Mouse (Mus musculus) hindbrain, embryonic 11.5 days (tissue): ENCODE results near the gene Zfp142. TPM values are rescaled to one million over a fixed set of nuclear protein-coding genes. Genes with fewer than 3 reads are reported as not detected.

Experiments used
- ATAC-seq: fragments of 200-750 bp; cut with Nextera tagmentation; 2 replicates; pipeline ENCODE4 v1.8.0; 2017; ENCODE audit warnings: mild to moderate bottlenecking, moderate TSS enrichment, moderate library complexity; ENCODE audit not compliant: low FRiP score
- DNase-seq: peaks from one replicate; pipeline ENCODE4 v3.0.0-alpha.2; 2015; ENCODE audit warnings: low spot score
- H3K27ac ChIP-seq: fragments of 300-500 bp; sonication (generic); 2 replicates; pipeline ENCODE4 v1.5.1; 2014; ENCODE audit warnings: mild to moderate bottlenecking, low read depth, low read length
- H3K27me3 ChIP-seq: fragments of 300-500 bp; sonication (generic); 2 replicates; pipeline ENCODE4 v1.6.1; 2014; ENCODE audit warnings: mild to moderate bottlenecking, low read length, moderate library complexity, mixed read lengths; ENCODE audit not compliant: control insufficient read depth, insufficient read depth
- H3K36me3 ChIP-seq: fragments of 300-500 bp; sonication (generic); 2 replicates; pipeline ENCODE4 v1.6.1; 2014; ENCODE audit warnings: mild to moderate bottlenecking, low read length, moderate library complexity, mixed read lengths; ENCODE audit not compliant: control insufficient read depth, insufficient read depth
- H3K4me1 ChIP-seq: fragments of 300-500 bp; sonication (generic); replicated peaks from 2 replicates; pipeline ENCODE4 v1.6.1; 2014; ENCODE audit warnings: low read length, mixed read lengths; ENCODE audit not compliant: control insufficient read depth, insufficient read depth
- H3K4me2 ChIP-seq: fragments of 300-500 bp; sonication (generic); replicated peaks from 2 replicates; pipeline ENCODE4 v1.6.1; 2014; ENCODE audit warnings: mild to moderate bottlenecking, low read depth, low read length
- H3K4me3 ChIP-seq: fragments of 300-500 bp; sonication (generic); 2 replicates; pipeline ENCODE4 v1.5.1; 2014; ENCODE audit warnings: low read depth, low read length
- H3K9ac ChIP-seq: fragments of 300-500 bp; sonication (generic); 2 replicates; pipeline ENCODE4 v1.6.1; 2014; ENCODE audit warnings: low read depth, low read length
- H3K9me3 ChIP-seq: fragments of 300-500 bp; sonication (generic); 2 replicates; pipeline ENCODE4 v1.6.1; 2016; ENCODE audit warnings: low read length; ENCODE audit not compliant: control insufficient read depth
- WGBS: fragments of 180-500 bp; shearing (Covaris S2); extraction: QIAGEN DNeasy Blood & Tissue Kit; methylation state at CpG from one replicate; pipeline ENCODE4 v1.1.7; 2014; 5-methylcytosine and 5-hydroxymethylcytosine counted together
- polyA plus RNA-seq: library from polyadenylated mRNA; unstranded; fragments of >200 nt; fragmentation: Nextera tagmentation; extraction: Ambion mirVana; gene quantifications from 2 replicates; pipeline ENCODE4 v1.2.1, GENCODE M21; 2014

The Zfp142 gene
- polyA plus RNA-seq = 8.5 and 9.0 TPM in 2 replicates

DNA sequence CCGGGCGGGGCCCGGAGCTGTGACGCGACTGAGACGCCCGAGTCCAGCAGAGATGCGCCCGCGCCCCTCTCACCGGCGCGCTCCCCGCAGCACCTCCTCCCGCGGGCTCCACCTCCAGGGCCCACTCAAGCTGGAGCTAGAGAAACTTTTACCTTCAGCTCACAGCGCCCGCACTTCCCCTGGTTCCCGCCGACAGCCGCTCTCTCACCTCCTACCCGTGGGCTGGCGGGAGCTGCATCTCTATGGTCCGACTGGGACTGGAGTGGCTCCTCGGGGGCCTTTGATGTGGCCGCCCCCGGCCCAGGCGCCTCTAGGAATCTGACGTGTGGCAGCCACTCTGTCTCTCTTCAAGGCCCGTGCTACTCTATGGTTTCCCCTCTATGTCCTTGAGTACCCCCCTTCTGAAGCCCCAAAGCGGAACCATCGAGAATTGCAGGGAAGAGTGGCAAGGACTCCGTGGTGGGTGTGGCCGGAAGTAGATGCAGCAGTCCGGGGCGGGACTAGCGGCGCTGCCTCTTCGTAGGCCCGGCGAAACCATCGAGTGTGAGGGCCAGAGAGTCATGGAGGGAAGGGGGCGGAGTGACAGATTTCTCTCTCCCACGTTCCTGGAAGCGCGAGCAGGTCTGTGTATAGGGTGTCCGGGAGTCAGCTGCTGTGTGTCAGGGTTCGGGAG lies at the start of gene Zfp142, which contains the start of gene Bcs1l:
TSS of gene Zfp142 (minus strand) at position 474 of the 673 bp plus-strand sequence.
TSS of gene Bcs1l (plus strand) at position 517 of the 673 bp plus-strand sequence.
- Histone ChIP-seq H3K9ac (peak within 1 kb of the TSS; percentile 87), H3K4me1 (peaks cover 5% of the 10 kb centered on the region), H3K27me3 (no peaks in the 10 kb centered on the region), H3K4me2 (peak within 1 kb of the TSS; percentile 88), H3K27ac (peak within 1 kb of the TSS; percentile 51), H3K36me3 (peaks cover 7% of the 10 kb centered on the region; the same call in 1 of the 2 replicates), H3K4me3 (peak within 1 kb of the TSS; percentile 85), H3K9me3 (no peaks in the 10 kb centered on the region)
- ATAC-seq (peak; percentile 99), DNase-seq (peak; percentile 99)
- under 1% methylated on average over 46 of the region's 48 CpGs for WGBS

DNA sequence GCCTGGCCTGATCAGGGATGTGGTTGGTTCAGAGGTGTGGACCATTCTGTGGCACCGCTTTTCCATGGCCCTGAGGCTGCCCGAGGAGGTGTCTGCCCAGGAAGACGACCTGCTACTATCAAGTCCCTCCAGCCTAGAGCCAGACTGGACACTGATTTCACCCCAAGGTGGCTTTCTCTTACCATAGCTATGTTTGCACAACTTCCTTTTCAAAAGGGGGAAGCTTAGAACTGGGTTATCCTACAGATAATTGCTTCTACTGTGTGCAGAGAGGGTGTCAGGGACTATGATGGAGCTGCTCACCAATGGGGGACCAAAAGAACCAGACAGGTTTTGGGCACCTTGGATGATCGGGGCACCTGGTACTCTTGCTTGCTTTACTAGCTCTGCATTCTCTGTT lies 44.7 kb upstream of the Zfp142 start:
- no peak overlapping the region for H3K27ac ChIP-seq
- no peak for DNase-seq
- no peak overlapping the region for H3K9ac ChIP-seq
- no peaks in the 10 kb centered on the region for H3K4me1 ChIP-seq
- H3K4me2 ChIP-seq = no peak overlapping the region
- H3K36me3 ChIP-seq = no peaks in the 10 kb centered on the region
- no peaks in the 10 kb centered on the region for H3K9me3 ChIP-seq
- 86% methylated on average over 4 of the region's 4 CpGs for WGBS
- no peak overlapping the region for H3K4me3 ChIP-seq
- H3K27me3 ChIP-seq = no peaks in the 10 kb centered on the region
- no peak for ATAC-seq

DNA sequence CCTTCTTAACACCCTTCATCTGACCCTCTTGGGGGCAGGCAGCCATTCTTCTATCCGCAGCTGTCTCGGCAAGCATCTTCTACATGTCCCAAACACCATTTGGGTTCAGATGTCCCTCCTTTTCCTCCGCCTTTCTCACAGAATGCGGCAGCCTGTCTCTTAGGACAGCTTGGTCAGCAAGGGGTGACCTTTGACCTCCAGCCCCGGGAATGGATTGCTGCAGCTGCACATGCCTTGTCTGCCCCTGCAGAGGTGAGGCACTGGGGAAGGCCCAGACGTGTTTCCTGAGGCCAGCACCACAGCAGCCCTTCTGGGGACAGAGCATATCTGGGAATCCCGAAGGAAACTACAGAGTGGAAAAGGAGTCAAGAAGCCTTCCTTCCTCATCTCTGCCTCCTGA lies 40.0 kb upstream of the Zfp142 start:
- WGBS = 29% methylated on average over 7 of the region's 7 CpGs
- Histone ChIP-seq H3K36me3 (no peaks in the 10 kb centered on the region), H3K27ac (no peak overlapping the region), H3K27me3 (no peaks in the 10 kb centered on the region), H3K9me3 (no peaks in the 10 kb centered on the region), H3K4me3 (no peak overlapping the region), H3K4me1 (no peaks in the 10 kb centered on the region), H3K9ac (no peak overlapping the region), H3K4me2 (no peak overlapping the region)
- ATAC-seq (no peak), DNase-seq (no peak)

DNA sequence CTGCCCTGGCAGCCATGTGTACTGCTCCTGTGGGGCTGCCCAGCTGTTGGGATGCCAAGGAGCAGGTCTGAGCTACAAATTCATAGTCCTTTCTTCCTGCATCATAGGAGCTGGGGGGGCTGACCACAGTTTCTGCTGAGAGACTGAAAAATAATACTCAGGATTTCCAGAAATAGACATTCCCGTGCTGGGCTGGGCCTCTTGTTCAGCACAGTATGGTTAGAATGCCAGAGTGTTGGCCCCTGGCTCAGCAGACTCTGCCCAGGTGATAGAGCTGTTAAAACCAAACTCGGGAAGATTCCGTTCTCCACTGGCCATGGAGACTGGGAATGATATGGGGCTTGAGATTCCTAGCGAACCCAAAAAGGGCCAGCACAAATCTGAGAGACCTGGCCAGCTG lies 38.0 kb upstream of the Zfp142 start:
- H3K4me1 ChIP-seq = no peaks in the 10 kb centered on the region
- no peak overlapping the region for H3K4me2 ChIP-seq
- H3K27ac ChIP-seq = no peak overlapping the region
- H3K9me3 ChIP-seq = no peaks in the 10 kb centered on the region
- DNase-seq = no peak
- no peak for ATAC-seq
- H3K27me3 ChIP-seq = no peaks in the 10 kb centered on the region
- H3K36me3 ChIP-seq = no peaks in the 10 kb centered on the region
- 91% methylated on average over 4 of the region's 4 CpGs for WGBS
- no peak overlapping the region for H3K9ac ChIP-seq
- H3K4me3 ChIP-seq = no peak overlapping the region

DNA sequence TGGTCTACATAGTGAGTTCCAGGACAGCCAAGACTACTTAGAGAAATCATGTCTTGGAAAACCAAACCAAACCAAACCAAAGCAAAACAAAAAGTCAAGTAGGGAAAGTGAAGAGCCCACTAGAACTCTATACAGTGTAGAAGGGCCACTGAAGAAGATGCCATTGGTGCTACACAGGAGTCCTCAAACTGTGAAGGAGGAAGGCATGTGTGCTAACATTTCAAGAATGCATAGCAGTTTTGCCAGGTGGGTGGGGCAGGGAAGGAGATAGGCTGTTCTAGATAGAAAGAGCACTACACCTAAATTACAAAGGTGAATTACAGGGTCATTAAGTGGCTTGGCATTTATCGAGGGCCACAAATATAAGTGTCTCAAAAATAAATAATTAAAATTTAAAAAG lies 36.1 kb upstream of the Zfp142 start:
- Histone ChIP-seq H3K27me3 (no peaks in the 10 kb centered on the region), H3K4me1 (no peaks in the 10 kb centered on the region), H3K9me3 (no peaks in the 10 kb centered on the region), H3K36me3 (no peaks in the 10 kb centered on the region), H3K27ac (no peak overlapping the region), H3K4me3 (no peak overlapping the region), H3K4me2 (no peak overlapping the region), H3K9ac (no peak overlapping the region)
- DNase-seq = no peak
- 90% methylated on average over 1 of the region's 1 CpGs for WGBS
- ATAC-seq = no peak

DNA sequence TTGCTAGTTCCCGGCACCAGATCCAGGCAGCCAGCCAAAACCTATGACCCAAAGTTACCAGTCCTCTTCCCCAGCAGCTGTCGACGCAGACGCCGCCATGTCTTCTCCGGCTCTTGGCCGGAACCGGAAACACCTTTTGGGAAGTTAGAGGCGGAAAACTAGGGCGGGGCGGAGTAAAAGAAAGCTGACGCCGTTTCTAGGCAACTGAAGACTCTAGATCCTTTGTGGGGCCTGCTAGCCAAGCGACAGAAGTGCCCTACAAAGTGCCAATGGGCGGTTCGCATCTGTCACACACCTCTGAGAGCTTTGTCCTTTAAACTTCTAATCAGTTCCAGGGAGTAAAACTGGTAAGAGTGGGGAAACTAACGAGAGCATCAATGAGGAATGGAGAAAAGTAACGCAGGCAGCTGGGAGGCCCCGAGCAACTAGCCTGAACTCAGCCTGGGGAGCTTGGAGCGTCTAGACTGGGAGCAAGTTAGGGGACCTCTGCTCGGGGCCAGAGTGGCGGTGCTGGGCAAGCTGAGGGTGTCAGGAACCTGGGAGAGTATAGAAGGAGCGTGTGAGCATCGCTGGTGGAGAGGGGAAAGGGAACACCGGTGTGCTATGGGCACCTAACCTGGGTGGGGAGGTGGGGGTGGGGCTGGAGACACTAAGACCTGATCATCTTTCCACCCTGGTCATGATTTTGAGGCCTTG lies 13.4 kb upstream of the Zfp142 start, which contains the start of the genes Rnf25 and Stk36:
TSS of gene Rnf25 (minus strand) at position 131 of the 696 bp plus-strand sequence.
TSS of gene Stk36 (plus strand) at position 179 of the 696 bp plus-strand sequence.
- H3K27me3 ChIP-seq = no peaks in the 10 kb centered on the region
- 10% methylated on average over 25 of the region's 25 CpGs for WGBS
- H3K4me3 ChIP-seq = peak within 1 kb of the TSS; percentile 84
- H3K9me3 ChIP-seq = no peaks in the 10 kb centered on the region
- H3K4me1 ChIP-seq = peaks cover 2% of the 10 kb centered on the region; the same call in 1 of the 2 replicates
- H3K36me3 ChIP-seq = no peaks in the 10 kb centered on the region
- 0 out of 2 replicates have a peak within 1 kb of the TSS, but pooled peaks have one; percentile 24 for H3K27ac ChIP-seq
- DNase-seq (peak; percentile 93), ATAC-seq (peak; percentile 88)
- H3K4me2 ChIP-seq = peak within 1 kb of the TSS; percentile 78
- H3K9ac ChIP-seq = peak within 1 kb of the TSS; percentile 86

DNA sequence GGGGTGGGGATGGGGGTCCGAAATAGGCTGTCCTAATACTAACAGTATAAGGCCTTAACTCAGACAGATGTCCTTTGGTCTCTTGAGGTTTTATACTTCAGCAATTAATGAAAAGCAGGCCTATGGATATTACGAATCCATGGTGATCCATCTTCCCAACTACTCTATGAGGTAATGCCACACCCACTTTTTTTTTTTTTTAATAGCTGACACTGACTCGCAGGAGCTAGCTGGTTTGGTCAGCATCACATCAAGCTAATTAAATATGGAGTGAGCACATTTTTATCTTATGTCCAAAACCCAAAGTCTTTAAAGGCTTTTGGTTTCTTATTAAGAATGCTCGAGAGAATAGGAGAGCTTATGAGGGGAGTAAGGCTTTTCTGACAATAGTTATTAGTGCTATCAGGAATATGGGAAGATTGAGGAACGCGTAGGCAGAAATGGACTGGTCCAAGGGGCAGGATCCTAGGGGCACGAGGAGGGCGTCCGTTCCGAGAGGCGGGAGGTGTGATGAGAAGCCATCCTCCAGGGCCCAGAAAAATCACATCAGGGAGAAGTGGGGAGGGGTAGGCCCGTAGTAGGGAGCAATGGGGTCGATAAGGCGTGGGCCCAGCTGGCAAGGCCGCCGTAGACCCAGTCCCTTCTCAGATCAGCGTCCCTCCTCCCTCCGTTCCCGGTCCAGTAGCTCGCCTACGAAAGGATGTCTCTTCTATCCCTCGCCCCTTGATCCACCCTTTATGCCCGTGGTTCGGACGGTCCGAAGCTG lies 12.6 kb upstream of the Zfp142 start:
- peak; percentile 75 for ATAC-seq
- no peak for DNase-seq
- H3K4me1 ChIP-seq = peaks cover 2% of the 10 kb centered on the region; the same call in 1 of the 2 replicates
- no peaks in the 10 kb centered on the region for H3K9me3 ChIP-seq
- WGBS = 9% methylated on average over 24 of the region's 26 CpGs
- H3K9ac ChIP-seq = peak overlapping the region; percentile 86
- H3K36me3 ChIP-seq = no peaks in the 10 kb centered on the region
- 0 out of 2 replicates have a peak overlapping the region, but pooled peaks have one; percentile 24 for H3K27ac ChIP-seq
- peak overlapping the region; percentile 84 for H3K4me3 ChIP-seq
- no peaks in the 10 kb centered on the region for H3K27me3 ChIP-seq
- peak overlapping the region; percentile 78 for H3K4me2 ChIP-seq

DNA sequence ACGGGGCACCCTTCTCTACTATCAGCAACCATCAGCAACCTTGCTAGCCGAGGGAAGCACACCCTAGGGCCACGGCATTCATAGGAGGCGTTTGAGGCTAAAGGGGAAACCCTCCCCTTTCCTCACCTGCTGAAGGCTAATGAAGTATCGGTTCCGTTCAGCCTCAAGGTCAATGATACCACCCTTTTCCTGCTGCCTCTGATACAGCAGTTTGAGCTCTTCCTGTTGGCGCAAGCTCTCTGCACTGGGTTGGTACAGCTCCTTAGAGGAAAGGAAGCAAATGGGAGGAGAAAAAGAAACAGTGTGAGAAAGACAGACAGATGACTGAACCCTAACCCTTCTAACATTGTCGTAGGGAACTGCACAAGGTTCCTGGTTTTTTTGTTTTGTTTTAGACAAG lies 6.4 kb upstream of the Zfp142 start:
- no peaks in the 10 kb centered on the region for H3K4me1 ChIP-seq
- DNase-seq (no peak), ATAC-seq (no peak)
- H3K36me3 ChIP-seq = peaks cover 14% of the 10 kb centered on the region; the same call in 1 of the 2 replicates
- H3K4me3 ChIP-seq = no peak overlapping the region
- no peaks in the 10 kb centered on the region for H3K27me3 ChIP-seq
- H3K9ac ChIP-seq = no peak overlapping the region
- no peaks in the 10 kb centered on the region for H3K9me3 ChIP-seq
- WGBS = 91% methylated on average over 8 of the region's 8 CpGs
- H3K4me2 ChIP-seq = no peak overlapping the region
- H3K27ac ChIP-seq = no peak overlapping the region
